Mouse (Mus musculus) embryo, embryonic 10.5 days (tissue): ENCODE data around the gene Stim1.
"Not testable (repeated sequence)": the region's sequence is repeated elsewhere in the genome, so short reads cannot be mapped to it uniquely, and the experiment has no call there.

Source experiments
- DNase-seq: peaks from one replicate; pipeline ENCODE4 v3.0.0-alpha.2; 2015; ENCODE audit warnings: low spot score

The Stim1 gene

DNA sequence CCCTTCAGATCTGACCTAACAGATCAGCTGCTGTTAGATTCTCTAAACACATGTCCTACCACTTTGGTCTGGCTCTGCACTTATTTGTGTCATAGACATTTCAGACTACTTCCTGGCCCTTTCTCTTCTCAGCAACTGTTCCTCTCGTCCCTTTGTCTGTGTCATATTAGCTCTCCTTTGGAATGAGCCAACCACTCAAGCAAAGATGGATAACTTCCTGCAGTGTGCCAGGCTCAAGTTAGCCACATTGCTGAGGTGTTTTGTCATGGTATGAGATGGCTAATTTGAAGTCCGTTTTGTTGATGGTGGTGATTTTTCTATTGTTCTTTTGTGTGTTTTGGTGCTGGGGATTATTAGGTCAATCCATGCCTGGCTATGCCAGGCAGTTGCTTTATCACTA lies 93.7 kb downstream of the Stim1 start:
- DNase-seq: no peak

DNA sequence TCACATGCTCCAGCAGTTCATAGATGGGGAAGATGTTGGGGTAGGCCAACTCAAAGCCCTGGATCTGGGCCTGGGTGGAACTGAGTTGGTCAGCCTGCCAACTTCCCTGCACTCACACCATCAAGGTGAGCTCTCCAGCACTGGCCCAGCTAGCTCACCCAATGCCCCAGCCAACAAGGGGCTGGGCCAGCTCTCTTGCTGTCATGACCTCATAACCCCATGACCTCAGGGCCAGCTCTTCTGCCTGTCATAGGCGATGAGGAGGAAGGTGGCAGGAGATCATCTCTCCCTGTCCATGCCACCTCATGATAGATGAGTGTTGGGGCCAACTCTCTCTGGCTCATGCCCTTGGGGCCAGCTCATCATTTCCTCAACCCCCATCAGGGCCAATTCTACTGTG lies 96.2 kb downstream of the Stim1 start:
- no peak for DNase-seq

DNA sequence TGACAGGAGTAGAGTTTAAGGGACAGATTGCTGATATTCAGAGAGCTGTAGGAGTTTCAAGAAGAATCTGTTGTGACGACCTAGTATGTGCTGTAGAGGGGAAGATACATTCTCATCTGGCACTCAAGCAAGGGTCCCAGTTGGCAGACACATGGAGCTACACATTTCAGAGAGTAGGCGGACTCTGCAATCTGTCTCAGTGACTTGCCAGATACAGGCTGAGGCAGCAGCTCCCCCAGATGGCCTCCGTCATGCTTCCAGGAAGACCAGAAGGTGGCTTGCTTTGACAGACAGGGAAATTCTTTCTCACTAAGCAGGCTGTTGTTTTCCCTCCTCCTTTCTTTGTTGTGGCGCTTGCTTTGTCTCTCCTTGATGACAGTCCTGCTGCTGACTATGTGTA lies 102.1 kb downstream of the Stim1 start:
- DNase-seq: peak; percentile 35

DNA sequence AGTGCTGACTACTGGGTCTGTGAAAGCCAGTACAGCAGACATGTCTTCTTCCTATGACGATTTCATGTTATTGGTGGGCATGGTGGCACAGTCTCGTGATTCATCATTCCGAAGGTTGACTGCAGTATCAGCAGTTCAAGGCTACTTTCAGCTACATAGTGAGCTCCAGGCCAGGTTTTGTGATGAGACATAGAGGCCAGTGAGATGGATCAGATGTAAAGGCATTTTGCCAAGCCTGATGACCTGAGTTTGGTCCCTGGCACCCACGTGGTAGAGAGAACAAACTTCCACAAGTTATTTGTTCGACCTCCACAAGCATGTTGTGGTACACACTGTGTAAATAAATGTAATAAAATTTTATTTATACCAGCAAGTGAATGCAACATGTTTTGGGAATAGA lies 102.9 kb downstream of the Stim1 start:
- no peak for DNase-seq

DNA sequence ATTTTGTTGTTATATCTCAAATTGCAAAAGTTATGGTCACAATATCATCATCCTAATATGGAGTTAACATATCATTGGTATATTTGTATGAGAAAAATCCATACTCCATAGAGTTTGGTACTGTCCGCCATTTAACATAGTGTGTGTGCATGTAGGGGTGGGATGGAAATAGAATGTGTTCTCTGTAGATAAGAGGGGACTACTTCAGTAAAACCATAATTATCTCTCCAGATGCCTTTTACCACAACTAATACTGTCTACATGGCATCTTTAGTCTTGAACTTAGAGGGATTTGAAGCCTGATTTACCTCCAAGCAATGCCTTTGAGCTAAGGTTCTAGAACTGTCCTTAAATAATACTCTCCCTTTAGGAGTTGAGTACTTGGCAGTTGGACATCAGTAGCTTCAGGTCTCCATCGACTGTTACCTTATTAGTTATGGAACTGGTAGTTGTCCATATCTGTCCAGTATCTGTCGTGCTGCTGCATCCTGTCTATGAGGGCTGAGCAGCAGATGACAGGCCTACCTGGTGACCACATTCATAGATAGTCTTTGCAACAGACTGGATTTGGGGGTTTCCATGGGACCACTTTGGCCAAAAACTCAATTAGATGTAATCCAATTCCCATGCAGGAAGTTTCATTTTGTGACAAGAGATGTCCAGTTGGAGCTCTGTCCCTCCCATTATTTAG lies 105.9 kb downstream of the Stim1 start:
- DNase-seq: no peak

DNA sequence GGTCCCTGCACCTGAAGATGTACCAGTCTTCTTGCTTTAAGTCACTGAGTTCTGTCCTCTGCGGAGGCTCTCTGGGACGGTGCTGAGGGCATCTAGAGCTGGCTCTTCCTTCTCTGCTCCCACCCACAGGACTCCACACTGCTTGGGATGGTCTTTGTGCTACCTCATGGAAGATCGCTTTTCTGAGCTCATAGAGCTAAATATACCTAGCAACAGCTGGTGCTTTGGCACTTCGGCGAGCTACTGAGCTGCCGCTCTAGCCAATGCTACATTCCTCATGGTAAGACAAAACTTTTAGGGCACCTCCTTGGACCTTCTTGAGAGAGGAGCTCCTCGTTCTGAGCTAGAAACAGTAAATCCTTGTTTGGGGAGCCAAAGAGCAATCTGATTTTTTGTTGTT lies 115.6 kb downstream of the Stim1 start:
- DNase-seq: no peak

DNA sequence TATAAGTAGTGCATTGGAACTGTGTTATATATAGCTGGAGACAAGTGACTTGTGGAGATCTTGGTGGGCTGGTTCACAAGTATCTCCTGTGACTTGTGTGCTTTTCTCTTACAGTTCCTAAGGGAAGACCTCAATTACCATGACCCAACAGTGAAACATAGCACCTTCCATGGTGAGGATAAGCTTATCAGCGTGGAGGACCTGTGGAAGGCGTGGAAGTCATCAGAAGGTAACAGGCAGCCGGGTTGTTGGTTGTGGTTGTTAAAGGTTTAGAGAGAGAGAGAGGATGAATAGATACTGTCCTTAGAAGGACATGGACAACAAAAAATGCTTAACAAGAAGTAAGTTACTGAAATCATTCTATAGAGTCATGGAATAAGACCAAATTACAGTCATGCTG lies 118.4 kb downstream of the Stim1 start:
- no peak for DNase-seq

DNA sequence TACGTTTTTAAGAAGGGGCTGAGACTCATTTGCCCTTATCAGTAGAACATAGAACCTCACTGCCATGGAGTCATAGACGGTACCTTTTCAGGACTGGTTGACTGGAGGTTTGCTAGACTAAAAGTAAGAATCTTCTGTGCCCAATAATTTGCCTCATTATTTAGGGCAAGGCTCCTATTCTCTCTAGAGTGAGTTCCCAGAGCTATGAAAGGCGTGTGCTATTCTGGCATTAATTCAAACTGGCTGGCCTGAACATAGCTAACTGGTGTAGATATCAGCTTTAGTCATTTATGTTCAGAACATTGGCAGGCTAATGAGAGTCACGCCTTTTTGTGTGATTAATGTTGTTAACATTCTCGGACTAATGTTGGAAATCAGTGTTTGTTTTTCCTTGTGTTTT lies 121.5 kb downstream of the Stim1 start:
- DNase-seq: no peak

DNA sequence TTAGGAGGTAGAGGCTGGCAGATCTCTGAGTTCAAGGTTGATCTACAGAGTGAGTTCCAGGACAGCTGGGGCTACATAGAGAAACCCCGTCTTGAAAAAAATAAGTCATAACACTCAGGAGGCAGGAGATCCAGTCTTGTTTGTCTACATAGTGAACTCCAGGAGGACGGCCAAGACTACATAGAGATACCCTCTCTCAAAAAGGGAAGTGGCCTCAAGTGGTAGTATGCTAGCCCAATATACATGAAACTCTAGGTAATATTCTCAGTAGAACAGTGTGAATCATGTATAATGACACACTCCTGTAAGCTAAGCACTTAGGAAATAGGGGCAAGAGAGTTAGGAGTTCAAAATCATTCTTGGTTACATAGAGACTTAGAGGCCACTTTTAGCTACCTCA lies 126.3 kb downstream of the Stim1 start:
- no peak for DNase-seq

DNA sequence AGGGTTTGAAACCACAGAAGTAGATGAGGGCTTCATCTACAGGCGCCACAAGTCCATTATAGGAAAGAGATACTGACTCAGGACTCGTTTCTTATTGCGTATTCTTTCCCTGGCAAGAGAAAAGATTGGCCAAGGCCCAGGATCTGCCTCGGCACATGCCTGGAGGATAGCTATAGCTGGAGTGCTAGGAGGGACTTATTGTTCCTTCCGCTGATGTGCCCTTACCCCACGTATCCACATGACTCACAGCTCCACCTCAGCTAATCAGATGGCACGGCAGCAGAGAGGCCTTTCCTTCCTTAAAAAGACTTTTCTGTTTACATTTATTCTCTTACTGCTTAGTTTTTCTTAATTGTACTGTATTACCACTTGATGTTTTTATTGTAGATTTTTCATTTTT lies 128.3 kb downstream of the Stim1 start:
- no peak for DNase-seq

DNA sequence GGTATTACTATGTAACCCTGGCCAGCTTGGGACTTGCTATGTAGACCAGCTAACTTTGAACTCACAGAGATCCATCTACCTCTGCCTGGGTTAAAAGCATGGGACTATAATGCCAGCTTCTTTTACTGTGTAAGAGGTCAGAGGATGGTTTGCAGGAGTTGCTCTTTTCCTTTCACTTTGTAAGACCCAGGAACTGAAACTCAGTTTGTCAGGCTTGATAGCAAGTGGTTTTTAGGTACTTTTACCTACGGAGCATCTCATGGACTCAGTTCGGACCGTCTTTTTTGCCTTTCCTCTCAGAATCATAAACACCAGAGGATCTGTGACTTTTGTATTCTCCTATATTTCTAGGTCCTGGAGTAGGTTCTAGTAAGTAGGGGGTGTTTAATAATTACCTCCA lies 128.7 kb downstream of the Stim1 start:
- DNase-seq: no peak

DNA sequence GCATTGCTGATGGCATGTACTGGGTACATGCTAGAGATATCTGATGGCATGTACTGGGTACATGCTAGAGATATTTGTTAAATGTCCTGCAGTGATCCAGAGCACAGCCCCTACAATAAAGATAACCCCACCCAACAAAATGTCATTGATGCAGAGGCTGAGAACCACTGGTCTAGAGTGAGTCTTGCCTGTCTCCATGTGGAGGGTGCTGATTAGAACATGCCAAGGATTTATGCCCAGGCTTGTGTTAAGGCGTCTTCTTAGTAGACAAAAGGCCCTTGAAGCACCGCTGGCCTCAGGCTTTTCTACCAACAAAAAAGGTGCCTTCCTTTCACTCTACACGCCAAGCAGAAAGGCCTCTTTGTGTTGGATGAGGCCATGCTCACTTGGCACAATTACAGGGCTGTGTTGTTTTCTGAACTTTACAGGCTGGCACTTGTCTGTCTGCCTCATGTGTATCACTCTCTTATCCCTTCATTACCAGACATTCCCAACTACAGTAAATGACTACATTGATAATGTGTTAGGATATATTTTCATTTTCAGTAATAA lies 131.7 kb downstream of the Stim1 start:
- DNase-seq: peak; percentile 14

DNA sequence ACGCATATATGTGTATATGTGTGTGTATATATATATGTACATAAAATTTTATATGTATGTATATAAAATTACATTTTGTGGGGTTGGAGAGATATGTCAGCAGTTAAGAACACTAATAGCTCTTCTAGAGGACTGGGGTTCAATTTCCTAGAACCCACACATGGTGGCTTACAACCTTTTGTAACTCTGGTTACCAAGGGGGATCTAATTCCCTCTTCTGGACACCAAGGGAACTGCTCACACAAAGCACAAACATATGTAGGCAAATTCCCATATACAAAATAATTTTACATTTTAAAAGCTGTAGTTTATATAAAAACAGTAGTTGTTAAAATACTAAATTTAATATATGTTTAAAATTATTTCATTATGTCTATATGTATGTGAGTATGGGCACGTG lies 136.5 kb downstream of the Stim1 start:
- DNase-seq: no peak

DNA sequence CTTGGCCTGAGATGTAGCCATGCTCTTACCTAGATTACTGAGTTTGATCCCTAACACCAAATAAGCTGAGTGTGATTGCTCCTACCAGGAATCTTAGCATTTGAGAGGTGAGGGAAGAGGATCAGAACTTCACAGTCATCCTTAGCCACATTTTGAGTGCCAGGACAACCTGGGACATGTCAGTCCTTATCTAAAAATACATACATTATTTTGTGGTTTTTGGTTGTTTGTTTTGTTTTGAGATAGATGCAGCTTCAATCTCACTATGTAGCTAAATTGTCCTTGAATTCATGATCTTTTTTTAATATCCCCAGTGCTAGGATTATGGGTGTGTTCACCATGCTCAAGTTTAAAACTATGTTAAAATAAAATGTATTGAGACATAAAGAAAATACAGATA lies 139.8 kb downstream of the Stim1 start:
- no peak for DNase-seq

DNA sequence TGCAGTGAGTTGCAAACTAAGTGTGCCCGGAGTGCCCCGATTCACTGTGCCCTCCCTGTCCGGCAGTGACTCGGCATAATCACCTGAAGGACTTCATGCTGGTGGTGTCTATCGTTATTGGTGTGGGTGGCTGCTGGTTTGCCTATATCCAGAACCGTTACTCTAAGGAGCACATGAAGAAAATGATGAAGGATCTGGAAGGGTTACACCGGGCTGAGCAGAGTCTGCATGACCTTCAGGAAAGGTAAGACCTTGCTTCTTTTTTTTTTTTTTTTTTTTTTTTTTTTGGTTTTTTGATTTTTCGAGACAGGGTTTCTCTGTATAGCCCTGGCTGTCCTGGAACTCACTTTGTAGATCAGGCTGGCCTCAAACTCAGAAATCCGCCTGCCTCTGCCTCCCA lies 147.7 kb downstream of the Stim1 start:
- DNase-seq: not testable (repeated sequence)

DNA sequence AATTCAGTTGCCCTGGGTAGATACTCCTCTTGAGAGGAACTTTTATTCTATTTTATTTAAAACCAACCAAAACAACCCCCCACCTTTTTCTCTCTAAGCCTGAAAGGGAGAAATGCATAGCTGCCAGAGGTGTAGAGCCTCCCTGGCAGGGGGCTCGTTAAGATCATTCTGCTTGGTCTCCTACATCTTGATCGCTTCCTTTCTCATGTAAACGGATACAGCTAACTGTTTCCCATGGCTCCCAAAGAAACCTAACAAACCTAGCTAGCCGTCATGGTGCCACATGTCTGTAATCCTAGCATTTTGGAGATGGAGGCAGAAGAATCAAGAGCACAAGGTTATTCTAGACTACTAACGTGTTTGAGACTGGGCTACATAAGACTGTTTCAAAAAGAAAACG lies 148.2 kb downstream of the Stim1 start:
- no peak for DNase-seq

DNA sequence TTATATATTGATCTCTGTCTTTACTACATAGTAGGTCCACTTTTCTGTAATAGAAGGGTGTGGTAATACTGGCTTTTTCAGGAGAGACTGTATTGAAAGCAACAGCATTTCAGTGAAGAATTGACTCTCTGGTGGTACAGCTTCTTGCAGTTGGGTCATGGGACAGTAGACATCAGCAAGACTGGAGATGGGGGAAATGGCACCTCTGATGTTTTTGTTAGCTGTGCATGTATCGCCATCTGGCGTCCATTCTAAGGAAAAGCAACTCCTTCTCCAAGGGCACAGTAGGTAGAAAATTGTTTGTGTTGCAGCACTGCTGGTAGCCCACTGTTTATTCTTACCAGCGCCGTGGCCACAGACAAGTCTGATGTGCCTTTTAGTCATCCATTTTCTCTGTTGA lies 149.8 kb downstream of the Stim1 start:
- DNase-seq: peak; percentile 81

DNA sequence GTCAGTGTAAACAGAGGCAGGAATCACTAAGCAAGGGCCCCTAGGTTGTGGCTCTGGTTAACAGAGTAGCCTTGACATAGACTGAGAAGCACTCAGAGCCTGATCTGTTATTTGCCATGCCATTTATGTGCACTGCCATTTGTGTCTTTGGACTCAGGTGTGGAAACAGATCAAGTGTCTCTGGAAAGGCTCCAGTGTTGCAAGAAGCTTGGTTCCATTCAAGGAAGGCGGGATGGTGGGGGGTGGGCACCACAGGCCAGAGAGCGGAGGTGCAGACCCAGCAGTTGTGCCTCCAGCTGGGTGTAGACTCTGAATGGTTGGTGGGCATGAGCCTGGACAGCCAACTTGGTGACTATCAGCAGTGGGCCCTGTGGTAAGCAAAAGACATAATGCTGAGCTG lies 154.4 kb downstream of the Stim1 start:
- no peak for DNase-seq

DNA sequence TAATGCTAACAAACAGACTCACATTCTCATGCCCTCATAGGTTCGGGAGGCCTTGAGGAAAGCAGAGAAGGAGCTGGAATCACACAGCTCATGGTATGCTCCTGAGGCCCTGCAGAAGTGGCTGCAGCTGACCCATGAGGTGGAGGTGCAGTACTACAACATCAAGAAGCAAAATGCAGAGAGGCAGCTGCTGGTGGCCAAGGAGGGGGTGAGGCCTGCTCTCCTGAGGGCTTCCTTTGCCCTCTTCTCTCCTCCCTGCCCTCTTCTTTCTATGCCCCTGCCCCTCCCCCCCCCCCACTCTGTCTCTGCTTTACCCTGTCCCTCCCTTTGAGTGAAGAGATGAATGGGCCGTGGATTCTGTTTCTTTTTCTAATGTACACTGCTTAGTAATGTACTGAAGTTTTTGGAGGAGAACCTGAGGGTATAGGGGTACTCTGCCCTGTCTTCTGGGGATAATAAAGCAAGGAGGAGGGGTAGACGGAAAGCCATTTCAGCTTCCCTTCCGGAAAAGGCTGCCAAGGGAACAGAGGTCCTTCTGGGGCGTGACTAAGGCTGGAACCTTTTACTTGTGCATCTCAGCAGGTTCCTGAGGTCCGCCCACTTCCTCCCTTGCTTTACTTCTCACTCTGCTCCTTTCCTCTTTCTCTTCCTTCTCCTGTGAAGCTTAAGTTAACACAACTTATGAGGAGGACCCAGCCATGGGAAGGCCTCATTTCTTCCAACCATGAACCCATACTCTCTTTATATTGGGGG lies 158.5 kb downstream of the Stim1 start:
- no peak for DNase-seq

DNA sequence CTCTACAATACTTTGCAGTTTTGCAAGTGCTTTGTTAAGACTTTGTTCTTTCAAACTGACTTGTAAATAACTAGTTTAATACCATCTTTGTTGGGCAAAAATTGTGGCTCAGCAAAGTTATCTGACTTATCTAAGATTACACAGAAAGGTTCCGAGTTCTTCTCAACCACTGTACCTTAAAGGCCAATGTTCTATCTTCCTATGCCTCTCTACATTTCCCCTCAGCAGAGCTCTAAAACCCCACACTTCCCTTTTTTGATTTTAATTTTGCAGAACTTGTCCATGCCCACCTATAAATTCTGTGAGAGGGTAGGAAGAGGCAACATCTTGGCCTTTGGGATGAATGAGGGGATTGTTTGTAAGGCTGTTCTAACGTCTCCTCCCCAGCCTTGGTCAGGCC lies 166.7 kb downstream of the Stim1 start:
- DNase-seq: no peak

DNA sequence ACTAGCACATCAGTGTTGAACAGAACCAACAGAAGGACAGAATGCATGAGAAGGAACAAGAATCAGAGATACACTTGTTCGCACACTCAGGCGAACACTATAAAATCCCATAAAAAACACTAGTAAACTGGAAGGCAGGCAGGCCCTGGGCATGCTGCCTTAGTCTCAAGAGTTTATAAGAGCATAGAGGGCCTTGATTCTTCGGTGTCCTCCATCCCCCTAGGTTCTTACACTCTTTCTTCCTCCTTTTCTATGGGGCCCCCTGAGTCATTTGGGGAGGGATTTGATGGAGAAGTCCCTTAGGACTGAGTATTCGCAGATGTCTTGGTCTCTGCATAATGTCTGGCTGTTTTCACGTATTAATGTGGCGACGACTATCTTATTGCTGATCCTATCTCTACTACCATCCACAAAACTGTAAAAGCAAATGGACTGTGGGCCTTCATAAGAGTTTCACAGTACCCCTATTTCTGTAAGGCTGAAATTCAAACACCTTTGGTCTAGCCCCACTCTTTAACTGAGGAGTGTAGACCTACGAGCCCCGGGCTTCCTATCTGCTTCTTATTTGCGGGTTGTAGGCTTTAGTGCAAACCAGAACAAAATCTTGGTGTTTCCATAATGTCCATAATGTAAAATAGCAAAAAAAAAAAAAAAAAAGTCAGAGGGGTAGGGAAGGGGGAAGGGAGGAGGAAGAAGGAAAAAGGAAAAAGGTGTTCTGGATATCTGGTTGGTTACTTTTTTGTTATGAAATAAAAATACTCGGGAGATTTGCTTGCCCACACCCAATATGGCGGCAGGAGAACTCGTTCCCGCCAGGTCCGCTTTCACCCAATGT lies 173.4 kb downstream of the Stim1 start:
- peak; percentile 14 for DNase-seq

DNA sequence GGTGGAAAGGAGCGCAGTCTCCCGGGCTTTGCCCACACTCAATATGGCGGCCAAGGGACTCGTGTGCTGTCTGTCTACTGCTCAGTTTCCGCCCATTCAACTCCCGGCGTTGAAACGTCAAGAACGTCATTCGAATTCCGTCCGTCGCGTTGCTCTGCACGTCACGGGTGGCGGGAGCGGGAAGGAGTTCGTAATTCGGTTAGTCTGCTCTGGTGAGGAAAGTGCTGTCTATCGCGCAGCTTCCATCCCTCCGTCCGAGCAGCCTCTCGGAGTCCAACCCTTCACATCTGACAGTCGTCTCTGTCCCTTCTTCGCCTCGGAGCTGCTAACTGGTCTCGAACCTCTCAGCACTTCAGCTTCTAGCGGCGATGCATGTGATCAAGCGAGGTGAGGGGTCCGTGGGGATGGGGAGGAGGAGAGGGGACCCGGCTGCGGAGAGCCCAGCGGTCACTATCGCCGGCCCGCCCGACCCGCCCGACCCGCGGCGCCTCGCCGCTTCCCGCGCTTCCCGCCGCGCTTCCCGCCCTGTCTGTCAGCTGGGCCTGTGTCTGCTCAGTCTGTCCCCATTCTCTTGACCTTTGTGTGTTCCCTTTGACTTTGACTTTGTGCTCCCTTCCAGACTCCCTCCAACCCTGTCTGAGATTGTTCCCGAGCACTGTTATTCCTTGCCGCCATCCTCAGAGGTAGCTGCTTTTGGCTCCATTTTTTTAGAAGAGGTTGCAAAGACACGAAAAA lies 174.2 kb downstream of the Stim1 start, which contains the start of gene Rrm1:
Gene Rrm1, plus strand, starts transcription at position 39 of the 735 bp plus-strand sequence.
- peak; percentile 98 for DNase-seq
